Mouse (Mus musculus): ENCODE measurements at regions not wholly inside any gene's neighbourhood (a gene's known extent, or its start where the extent isn't known, plus 50 kb on each side); places are given as distances from the start of the nearest gene placed in this dataset.

GRCm38 (mm10) chr19:60408436-60408835 lies 59.7 kb downstream of the Prlhr start:
- no peak for DNase-seq (ENCODE audit: low spot score)

GRCm38 (mm10) chr19:60399425-60399824 lies 68.7 kb downstream of the Prlhr start:
- no peak for DNase-seq (ENCODE audit: low spot score)

GRCm38 (mm10) chr19:60397666-60398065 lies 70.4 kb downstream of the Prlhr start:
- DNase-seq (ENCODE audit: low spot score), result no peak

DNA sequence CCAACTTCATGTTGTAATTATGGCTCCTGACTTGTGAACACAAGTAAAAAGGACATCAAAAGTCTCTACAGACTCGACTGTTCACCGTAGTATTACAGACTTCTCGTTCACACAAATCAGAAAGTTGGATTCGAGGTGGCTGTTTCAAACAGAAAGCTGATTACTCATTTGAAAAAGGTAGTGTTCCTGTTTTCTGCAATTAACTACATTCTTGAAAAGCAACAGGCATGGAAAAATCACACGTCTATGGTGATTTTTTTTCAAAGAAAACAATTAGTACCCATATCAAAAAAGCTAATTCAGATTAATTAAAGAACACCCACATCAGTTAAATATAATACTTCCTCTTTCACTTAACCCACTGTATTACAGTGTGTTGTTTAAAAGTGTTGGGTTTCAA lies 71.5 kb downstream of the Prlhr start:
- no peak for DNase-seq (ENCODE audit: low spot score)

DNA sequence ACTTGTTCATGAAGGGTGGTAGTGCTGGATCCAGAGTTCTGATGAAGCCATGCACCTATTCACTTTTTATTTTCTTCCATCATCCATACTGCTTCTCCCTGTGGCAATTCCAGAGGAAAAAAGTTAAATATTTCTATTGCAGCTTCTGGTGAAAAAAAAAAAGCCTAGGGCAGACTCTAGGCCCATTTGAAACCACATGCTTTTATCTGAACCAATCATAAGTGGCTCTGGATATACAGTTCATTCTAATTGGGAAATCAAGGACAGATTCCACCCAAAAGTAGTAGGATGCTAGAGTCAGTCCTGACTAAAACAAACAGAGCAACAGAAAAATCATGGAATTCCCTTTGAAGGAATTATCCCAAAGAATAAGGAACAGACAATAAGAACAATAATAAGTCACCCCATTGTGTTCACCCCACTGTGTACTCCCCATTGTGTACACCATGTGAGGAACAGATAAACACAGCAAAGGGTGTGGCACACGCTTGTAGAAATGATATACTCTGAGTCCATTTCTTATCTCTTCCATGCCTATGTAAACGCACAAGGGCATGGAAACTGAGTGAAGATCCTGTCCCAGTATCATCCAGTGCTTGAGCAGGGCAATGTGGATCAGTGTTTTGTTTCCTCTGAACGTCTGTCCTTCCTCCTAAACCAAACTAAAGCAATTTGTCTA lies 81.4 kb downstream of the Prlhr start:
- no peak for DNase-seq (ENCODE audit: low spot score)

DNA sequence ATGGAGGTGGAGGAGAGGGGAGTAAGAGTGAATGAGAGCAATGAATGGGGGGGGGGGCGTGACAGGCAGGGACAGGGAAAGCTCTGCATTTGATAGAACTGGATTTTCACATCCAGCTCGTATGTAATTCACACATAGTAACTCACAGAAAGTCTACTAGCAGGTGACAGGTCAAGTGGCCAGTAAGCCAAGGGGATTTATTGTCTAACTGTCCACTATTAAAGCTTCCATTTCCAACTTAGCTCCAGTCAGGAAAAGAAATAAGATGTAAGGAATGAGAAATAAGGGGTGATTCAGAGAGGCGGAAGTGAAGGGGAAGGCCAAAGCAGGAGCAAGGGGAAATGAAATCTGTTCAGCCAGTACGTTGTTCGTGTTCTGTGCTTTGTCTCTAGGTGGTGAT lies 83.4 kb downstream of the Prlhr start:
- no peak for DNase-seq (ENCODE audit: low spot score)

GRCm38 (mm10) chr19:60382661-60383060 lies 85.4 kb downstream of the Prlhr start:
- no peak for DNase-seq (ENCODE audit: low spot score)

GRCm38 (mm10) chr19:60379030-60379605 lies 89.0 kb downstream of the Prlhr start:
- no peak for DNase-seq (ENCODE audit: low spot score)

- DNase-seq (ENCODE audit: low spot score), result no peak
Observed at GRCm38 (mm10) chr19:60363988-60364599, 104.0 kb downstream of the Prlhr start.

- DNase-seq (ENCODE audit: low spot score), result no peak
Observed at GRCm38 (mm10) chr19:60344911-60345310, 118.4 kb upstream of the Fam204a start.

- DNase-seq (ENCODE audit: low spot score), result peak; percentile 60
Observed at GRCm38 (mm10) chr19:60341485-60341884, 115.0 kb upstream of the Fam204a start.

GRCm38 (mm10) chr19:60340234-60340633 lies 113.7 kb upstream of the Fam204a start:
- DNase-seq (ENCODE audit: low spot score), result no peak

DNA sequence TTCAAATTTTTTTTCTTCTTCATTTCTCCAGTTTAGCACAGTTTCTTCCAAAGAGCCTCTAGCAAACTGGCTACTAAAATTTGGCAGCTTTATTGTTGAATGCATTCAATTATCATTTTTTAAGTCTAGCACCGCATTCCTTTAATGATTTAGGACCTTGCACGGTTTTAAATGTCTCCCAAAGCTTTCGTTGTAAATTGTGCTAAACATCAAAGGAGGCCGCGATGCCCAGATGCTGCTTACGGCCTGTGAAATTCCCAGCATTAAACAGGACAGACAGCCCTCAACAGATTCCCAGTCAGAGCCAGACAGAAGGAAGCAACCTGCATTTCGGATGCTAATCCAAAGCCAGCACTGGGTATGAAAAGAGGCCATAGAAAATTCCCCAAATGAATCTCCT lies 108.0 kb upstream of the Fam204a start:
- no peak for DNase-seq (ENCODE audit: low spot score)

- DNase-seq (ENCODE audit: low spot score), result no peak
Observed at GRCm38 (mm10) chr19:60328295-60328694, 101.8 kb upstream of the Fam204a start.

- DNase-seq (ENCODE audit: low spot score), result no peak
Observed at GRCm38 (mm10) chr19:60325612-60326011, 99.1 kb upstream of the Fam204a start.

DNA sequence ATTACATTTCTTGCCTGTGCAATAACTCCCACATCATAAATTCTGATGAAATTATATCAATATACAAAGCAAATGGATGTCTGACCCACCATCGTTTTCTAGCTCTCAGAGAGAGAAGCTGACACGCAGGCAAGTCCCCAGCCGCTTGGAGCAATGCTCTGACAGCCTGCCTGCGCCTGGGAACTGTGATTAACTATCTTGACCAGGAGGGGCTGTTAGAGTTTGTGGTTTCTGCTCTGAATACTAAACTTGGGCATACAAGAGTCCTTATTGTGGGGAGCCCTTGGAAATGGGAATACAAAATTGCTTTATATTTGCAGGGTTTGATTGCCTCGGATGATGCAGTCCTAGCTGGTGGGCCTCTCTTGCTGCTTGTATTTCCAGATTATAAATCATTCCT lies 98.6 kb upstream of the Fam204a start:
- no peak for DNase-seq (ENCODE audit: low spot score)

DNA sequence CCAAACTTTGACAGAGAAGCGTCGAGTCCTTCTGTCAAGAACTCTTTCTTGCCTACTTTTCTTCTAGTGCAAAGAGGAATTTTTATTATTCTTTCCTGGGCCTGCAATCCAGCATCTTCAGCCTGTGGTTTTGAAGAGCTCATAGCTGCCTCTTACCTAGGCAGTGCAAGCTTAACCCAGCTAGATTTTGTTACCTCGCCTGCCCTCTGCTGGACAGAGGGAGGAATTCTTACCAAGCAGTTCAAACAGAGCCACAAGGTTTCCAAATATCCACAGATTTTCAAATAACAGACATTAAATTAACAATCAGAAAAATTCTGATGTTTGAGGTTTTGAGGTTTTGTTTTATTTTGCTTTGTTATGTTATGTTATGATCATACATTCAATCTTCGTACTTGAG lies 84.1 kb upstream of the Fam204a start:
- DNase-seq (ENCODE audit: low spot score), result peak; percentile 56

DNA sequence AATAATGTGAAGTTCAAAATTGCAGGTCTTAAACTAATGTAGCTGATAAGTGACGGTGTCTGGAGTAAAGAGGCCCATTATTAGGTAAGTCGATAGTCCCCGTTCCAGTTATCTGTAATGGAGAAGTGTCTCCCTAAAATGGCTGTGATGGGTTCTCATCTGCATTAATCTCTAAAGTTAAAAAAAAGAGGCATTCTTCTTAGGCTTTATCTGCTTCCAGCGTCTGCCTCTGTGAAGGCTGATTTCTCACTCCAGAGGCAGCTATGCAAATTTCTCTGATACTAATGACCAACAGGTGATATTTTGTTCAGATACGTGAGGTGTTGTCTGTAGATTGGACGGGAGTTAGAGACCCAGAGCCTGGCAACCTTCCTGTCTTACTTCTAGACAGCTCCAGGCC lies 75.9 kb upstream of the Fam204a start:
- DNase-seq (ENCODE audit: low spot score), result no peak

DNA sequence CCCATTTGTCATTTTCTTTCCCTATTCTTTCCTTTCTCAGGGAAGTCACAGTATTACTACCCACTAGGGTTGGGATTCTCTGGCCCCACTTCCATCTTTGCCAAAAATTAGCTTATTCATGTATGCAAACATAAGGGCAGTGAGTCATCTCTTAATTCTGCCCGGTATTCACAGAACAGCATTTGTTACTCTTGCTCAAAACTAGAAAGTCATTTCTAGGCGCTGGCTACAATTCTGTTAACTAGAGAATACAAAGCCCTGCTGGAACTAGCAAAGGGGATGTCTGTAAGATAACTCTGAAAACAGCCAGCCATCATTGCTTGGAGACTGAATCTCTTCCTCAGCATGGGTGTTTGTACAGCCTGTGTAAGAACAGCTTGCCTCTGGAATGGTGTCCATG lies 74.4 kb upstream of the Fam204a start:
- DNase-seq (ENCODE audit: low spot score), result no peak

GRCm38 (mm10) chr19:60290244-60290643 lies 63.7 kb upstream of the Fam204a start:
- no peak for DNase-seq (ENCODE audit: low spot score)

DNA sequence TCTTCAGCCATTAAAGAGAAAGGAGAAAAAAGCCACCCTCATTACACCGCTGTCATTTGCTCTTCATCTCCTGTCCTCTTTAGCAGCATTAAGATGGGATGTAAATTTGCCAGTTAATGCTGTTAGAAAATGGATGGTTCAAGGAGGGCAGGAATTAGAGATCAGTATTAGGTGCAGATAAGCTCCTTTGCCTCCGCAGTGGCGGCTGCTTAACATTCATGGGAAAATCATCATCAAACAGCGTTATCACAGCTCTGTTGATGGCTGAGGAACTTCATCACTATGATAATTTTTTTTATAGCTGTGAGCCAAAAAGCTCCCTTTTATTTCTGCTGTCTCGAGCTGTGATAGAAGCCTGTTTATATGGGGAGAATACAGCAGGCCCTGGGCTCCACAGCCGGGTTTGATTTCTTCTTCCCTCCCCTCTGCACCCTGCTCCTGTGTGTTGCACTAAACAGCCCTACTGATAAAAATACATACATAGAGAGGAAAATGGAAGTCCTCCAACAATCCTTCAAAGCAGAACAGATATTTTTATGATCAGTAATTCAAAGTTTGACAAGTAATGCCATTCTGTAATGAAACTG lies 60.4 kb upstream of the Fam204a start:
- DNase-seq (ENCODE audit: low spot score), result no peak

DNA sequence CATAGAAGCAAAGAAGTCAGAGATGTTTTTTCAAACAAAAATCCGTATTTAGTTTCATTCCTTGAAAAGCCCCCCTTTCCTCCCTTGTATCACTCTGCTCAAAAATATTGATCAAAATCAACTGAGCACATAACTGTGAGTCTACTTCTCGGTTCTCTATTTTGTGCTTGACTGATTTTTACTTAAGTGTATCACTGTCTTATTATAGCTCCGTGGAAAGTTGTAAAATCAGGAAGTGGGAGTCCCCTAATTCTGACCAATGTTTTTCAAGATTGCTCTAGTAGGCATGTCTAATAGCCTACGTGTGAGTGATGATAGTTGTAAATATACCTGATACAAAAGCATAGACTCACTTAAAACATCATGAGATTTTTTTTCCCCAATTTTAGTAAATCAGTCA lies 58.4 kb upstream of the Fam204a start:
- DNase-seq (ENCODE audit: low spot score), result no peak

Data from thymus, postnatal 0 days (tissue).